Mouse (Mus musculus) midbrain, embryonic 16.5 days (tissue): ENCODE results near the gene Slc16a5. TPM values are rescaled to one million over a fixed set of nuclear protein-coding genes. Genes with fewer than 3 reads are reported as not detected.
A peak's percentile ranks its signal among the peaks of the same experiment; 100 is the strongest.

Experiments
- ATAC-seq: fragments of 200-750 bp; cut with Nextera tagmentation; 2 replicates; pipeline ENCODE4 v1.8.0; 2017; ENCODE audit warnings: moderate TSS enrichment
- H3K27ac ChIP-seq: fragments of 300-500 bp; sonication (generic); 2 replicates; pipeline ENCODE4 v1.5.1; 2014; ENCODE audit warnings: mild to moderate bottlenecking, low read length, mixed read lengths
- H3K27me3 ChIP-seq: fragments of 300-500 bp; sonication (generic); 2 replicates; pipeline ENCODE4 v1.6.1; 2014; ENCODE audit warnings: low read depth, low read length, mixed read lengths; ENCODE audit not compliant: control insufficient read depth, insufficient read depth
- H3K36me3 ChIP-seq: fragments of 300-500 bp; sonication (generic); 2 replicates; pipeline ENCODE4 v1.6.1; 2014; ENCODE audit warnings: mild to moderate bottlenecking, low read length, moderate library complexity, mixed read lengths; ENCODE audit not compliant: control insufficient read depth, insufficient read depth
- H3K4me1 ChIP-seq: fragments of 300-500 bp; sonication (generic); 2 replicates; pipeline ENCODE4 v1.6.1; 2014; ENCODE audit warnings: mild to moderate bottlenecking, low read length, mixed read lengths; ENCODE audit not compliant: control insufficient read depth, insufficient read depth
- H3K4me2 ChIP-seq: fragments of 300-500 bp; sonication (generic); 2 replicates; pipeline ENCODE4 v1.6.1; 2014; ENCODE audit warnings: mild to moderate bottlenecking, low read length, mixed read lengths
- H3K4me3 ChIP-seq: fragments of 300-500 bp; sonication (generic); 2 replicates; pipeline ENCODE4 v1.5.1; 2014; ENCODE audit warnings: low read depth, mild to moderate bottlenecking, low read length, moderate library complexity, mixed read lengths
- H3K9ac ChIP-seq: fragments of 300-500 bp; sonication (generic); 2 replicates; pipeline ENCODE4 v1.6.1; 2014; ENCODE audit warnings: low read depth, low read length, mixed read lengths
- H3K9me3 ChIP-seq: fragments of 300-500 bp; sonication (generic); replicated peaks from 2 replicates; pipeline ENCODE4 v1.6.1; 2014; ENCODE audit warnings: mild to moderate bottlenecking, low read length, mixed read lengths; ENCODE audit not compliant: control insufficient read depth, poor library complexity, severe bottlenecking
- WGBS: fragments of 180-500 bp; shearing (Covaris S2); extraction: QIAGEN DNeasy Blood & Tissue Kit; methylation state at CpG from one replicate; pipeline ENCODE4 v1.1.7; 2014; 5-methylcytosine and 5-hydroxymethylcytosine counted together
- polyA plus RNA-seq: library from polyadenylated mRNA; unstranded; fragments of >200 nt; fragmentation: Nextera tagmentation; extraction: Ambion mirVana; gene quantifications from 2 replicates; pipeline ENCODE4 v1.2.1, GENCODE M21; 2015

The Slc16a5 gene
- polyA plus RNA-seq, 1 experiment from 2014 or later, result 0.19 TPM

DNA sequence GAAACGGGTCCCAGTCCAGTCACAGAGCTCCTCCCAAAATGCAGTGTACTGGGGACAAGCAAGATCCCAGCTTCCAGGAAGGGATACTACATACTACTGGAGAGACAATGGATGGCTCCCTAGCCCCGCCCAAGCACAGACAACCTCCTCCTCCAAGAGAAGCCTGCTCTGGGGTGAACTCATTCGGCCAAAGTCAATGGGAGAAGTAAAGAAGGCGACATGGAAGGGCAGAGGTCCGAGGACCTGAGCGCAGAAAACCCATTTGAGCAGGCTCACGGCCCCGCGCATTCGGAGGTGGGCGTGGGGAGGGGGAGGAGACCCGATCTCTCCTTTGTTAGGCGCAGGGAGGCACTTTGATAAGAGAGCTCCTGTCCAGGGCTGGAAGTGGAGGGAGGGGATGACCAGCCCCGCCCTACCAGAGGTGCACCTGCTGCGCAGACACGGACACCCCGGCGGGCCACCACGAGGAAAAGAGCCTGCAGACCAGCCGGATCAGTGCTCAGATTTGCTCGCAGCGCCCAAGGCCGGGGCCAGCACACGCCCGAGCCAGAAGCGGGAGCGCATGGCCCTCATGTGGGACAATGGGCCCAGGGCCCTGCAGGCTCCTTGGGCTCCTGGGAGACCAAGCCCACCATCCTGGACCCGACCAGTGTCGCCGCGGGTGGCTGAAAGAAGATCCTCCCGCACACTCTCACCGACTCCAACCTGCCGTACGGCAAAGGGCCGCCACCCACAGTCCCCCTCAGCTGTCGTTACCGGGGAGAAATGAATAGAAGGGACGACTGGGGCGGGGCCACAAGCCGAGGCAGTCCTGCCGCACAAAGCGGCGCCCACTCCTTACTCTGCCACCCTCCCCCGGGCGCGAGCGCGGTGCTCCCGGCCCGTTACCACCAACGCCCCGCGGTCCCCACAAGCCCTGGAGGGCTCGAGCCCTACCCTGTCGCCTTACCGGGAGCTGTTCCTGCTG, 51.3 kb downstream of the Slc16a5 start:
- Histone ChIP-seq H3K27me3 (no peaks in the 10 kb centered on the region), H3K4me1 (peaks cover 23% of the 10 kb centered on the region), H3K36me3 (no peaks in the 10 kb centered on the region), H3K4me2 (peak overlapping the region; percentile 89), H3K9me3 (no peaks in the 10 kb centered on the region), H3K4me3 (peak overlapping the region; percentile 97), H3K27ac (peak overlapping the region; percentile 94), H3K9ac (peak overlapping the region; percentile 99)
- peak; percentile 62 for ATAC-seq
- under 1% methylated on average over 57 of the region's 57 CpGs for WGBS

DNA sequence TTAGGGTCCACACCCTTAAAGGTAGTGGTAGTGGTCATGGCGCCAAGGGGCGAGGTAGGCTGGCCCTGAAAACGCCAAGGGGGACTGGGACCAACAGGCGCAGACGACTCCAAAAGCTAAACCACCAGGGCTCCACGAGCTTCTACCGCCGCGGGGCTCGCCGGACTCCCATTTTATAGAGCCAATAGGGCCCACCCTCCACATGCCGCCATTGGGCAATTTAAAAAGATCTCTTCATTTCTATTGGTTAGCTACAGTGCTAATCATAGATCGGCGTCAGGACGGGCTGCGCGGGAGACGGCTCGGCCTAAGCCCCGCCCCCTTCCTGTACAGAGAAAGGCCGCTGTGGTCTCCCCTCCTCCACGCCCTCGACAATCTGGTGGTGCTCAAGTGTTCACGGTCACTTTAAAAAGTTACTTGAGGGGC, 52.0 kb downstream of the Slc16a5 start, which contains the start of gene Jpt1:
Gene Jpt1 (minus strand): TSS at position 150 of the 426 bp plus-strand sequence.
- H3K27ac ChIP-seq, result peak within 1 kb of the TSS; percentile 94
- H3K27me3 ChIP-seq, result no peaks in the 10 kb centered on the region
- H3K4me1 ChIP-seq, result peaks cover 21% of the 10 kb centered on the region
- peak within 1 kb of the TSS; percentile 99 for H3K9ac ChIP-seq
- peak; percentile 95 for ATAC-seq
- no peaks in the 10 kb centered on the region for H3K36me3 ChIP-seq
- WGBS, result 0% methylated on average over 24 of the region's 24 CpGs
- peak within 1 kb of the TSS; percentile 89 for H3K4me2 ChIP-seq
- H3K9me3 ChIP-seq, result no peaks in the 10 kb centered on the region
- peak within 1 kb of the TSS; percentile 97 for H3K4me3 ChIP-seq

DNA sequence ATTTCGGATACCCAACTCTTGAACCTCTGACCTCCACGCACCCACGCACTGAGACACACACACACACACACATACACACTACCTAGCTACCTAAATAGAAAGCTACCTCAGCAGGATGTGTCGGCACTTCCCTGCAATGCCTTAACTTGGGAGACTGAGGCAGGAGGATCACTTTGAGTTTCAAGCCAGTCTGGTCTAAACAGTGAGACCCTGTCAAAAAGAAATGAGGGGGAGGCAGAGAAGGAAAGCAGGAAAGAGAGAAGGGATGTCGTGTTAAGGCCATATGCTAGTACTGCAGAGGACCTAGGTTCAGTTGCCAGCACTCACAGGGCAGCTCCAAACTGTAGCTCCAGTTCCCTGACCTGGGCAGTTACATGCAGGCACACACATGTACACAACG, 52.7 kb downstream of the Slc16a5 start:
- Histone ChIP-seq H3K4me1 (peaks cover 17% of the 10 kb centered on the region), H3K9me3 (no peaks in the 10 kb centered on the region), H3K9ac (no peak overlapping the region), H3K27me3 (no peaks in the 10 kb centered on the region), H3K4me2 (no peak overlapping the region), H3K36me3 (no peaks in the 10 kb centered on the region), H3K27ac (no peak overlapping the region), H3K4me3 (no peak overlapping the region)
- ATAC-seq, result no peak
- WGBS, result 73% methylated on average over 6 of the region's 6 CpGs

DNA sequence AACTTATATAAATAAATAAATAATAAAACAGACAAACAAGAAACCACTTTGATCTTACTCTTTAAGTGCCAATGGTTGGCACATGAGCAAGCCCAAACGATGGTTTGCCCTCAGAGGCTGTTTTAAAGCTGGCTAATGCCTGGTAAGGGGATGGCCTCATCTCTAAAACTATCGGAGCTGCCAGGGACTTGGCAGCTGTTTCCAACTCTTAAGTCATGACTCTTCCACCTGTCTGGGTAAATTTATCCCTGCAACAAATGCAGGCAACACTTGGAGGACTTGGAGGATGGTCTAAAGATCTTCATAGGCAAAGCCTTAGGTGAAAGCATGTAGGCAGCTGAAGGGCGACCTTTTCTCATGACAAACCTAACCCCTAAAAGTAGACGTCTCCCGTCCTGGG, 54.7 kb downstream of the Slc16a5 start:
- ATAC-seq, result no peak
- Histone ChIP-seq H3K4me2 (no peak overlapping the region), H3K27ac (no peak overlapping the region), H3K36me3 (no peaks in the 10 kb centered on the region), H3K27me3 (no peaks in the 10 kb centered on the region), H3K9ac (no peak overlapping the region), H3K4me1 (no peaks in the 10 kb centered on the region), H3K9me3 (no peaks in the 10 kb centered on the region), H3K4me3 (no peak overlapping the region)
- WGBS, result 89% methylated on average over 5 of the region's 5 CpGs

DNA sequence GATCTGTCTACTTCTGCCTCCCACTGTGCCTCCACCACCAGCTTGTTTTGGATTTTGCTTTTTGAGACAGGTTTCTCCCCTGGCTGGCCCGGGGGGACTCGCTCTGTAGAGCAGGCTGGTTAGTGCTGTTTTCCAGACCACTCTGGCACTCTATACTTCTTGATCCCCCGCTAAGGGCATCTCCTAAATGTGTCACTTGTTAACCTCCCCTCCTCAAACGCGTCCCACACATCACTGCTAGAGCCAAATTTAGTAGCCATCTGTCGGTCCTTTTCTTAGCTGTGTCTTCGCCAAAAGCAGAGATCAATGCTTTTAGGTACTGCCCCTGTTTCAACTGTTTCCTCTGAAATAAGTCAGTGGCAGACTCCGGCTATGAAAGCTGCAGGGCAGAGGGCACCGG, 56.4 kb downstream of the Slc16a5 start:
- WGBS, result 81% methylated on average over 9 of the region's 9 CpGs
- ATAC-seq, result no peak
- Histone ChIP-seq H3K9me3 (no peaks in the 10 kb centered on the region), H3K4me1 (no peaks in the 10 kb centered on the region), H3K4me3 (no peak overlapping the region), H3K9ac (no peak overlapping the region), H3K4me2 (no peak overlapping the region), H3K36me3 (peaks cover 6% of the 10 kb centered on the region; the same call in 1 of the 2 replicates), H3K27me3 (no peaks in the 10 kb centered on the region), H3K27ac (no peak overlapping the region)

DNA sequence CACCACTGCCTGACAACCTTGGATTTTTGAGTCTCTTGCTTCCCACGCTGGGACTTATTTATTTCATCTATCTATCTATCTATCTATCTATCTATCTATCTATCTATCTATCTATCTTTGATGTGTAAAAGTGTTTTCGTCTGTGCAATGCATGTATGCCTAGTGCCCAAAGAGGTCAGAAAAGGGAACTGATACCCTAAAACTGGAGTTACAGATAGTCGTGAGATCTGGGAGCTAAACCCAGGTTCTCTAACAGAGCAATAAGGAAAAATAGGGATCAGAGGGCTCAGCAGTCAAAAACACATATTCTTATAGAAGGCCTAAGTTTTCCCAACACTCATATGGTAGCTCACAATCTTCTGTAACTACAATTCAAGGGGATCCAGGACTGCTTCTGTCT, 57.3 kb downstream of the Slc16a5 start:
- WGBS, result 91% methylated on average over 3 of the region's 3 CpGs
- Histone ChIP-seq H3K4me3 (no peak overlapping the region), H3K27me3 (no peaks in the 10 kb centered on the region), H3K4me1 (no peaks in the 10 kb centered on the region), H3K9me3 (no peaks in the 10 kb centered on the region), H3K4me2 (no peak overlapping the region), H3K36me3 (peaks cover 9% of the 10 kb centered on the region), H3K9ac (no peak overlapping the region), H3K27ac (no peak overlapping the region)
- no peak for ATAC-seq

DNA sequence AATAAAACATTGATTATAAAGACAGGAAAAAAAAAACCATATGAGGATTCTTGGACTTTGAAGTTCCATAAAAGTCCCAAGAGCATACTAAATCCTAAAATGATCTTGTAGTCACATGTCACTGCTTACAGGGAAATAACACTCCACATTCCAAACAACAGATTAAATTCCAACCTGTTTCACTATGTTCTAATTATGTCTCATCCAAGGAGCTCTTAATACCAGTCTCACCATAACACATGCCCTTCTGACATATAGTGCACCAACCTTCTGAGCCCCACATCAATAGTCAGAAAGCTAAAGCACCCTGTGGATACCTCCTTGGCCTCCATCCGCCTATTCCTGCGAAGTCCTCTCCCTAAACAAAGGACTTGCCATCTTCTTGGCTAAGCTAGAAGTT, 57.9 kb downstream of the Slc16a5 start:
- H3K36me3 ChIP-seq, result peaks cover 15% of the 10 kb centered on the region
- H3K4me1 ChIP-seq, result no peaks in the 10 kb centered on the region
- 47% methylated on average over 2 of the region's 2 CpGs for WGBS
- H3K9me3 ChIP-seq, result no peaks in the 10 kb centered on the region
- H3K4me3 ChIP-seq, result no peak overlapping the region
- no peak overlapping the region for H3K4me2 ChIP-seq
- ATAC-seq, result no peak
- H3K9ac ChIP-seq, result no peak overlapping the region
- H3K27me3 ChIP-seq, result no peaks in the 10 kb centered on the region
- H3K27ac ChIP-seq, result no peak overlapping the region

DNA sequence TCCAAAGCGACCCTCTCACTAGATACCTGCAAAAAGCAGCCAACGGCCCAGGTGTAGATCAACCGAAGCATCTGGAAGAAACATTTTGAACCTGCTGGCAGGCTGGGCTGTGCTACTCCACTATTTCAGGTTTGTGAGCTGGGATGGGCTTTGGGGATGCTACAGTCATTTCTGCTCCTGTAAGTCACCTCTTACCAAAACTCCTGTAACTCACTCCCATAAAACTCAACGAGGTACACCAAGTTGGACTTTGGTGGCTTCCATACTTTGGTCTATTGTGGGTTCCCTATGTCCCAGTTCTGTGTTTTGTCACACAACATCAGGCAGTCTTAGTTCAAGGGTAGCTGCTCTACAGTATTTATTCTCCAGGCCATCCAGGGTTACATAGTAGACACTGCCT, 58.8 kb downstream of the Slc16a5 start:
- ATAC-seq, result no peak
- no peaks in the 10 kb centered on the region for H3K4me1 ChIP-seq
- no peaks in the 10 kb centered on the region for H3K27me3 ChIP-seq
- peaks cover 17% of the 10 kb centered on the region for H3K36me3 ChIP-seq
- H3K27ac ChIP-seq, result no peak overlapping the region
- WGBS, result 93% methylated on average over 4 of the region's 4 CpGs
- no peak overlapping the region for H3K4me3 ChIP-seq
- no peaks in the 10 kb centered on the region for H3K9me3 ChIP-seq
- H3K4me2 ChIP-seq, result no peak overlapping the region
- no peak overlapping the region for H3K9ac ChIP-seq

DNA sequence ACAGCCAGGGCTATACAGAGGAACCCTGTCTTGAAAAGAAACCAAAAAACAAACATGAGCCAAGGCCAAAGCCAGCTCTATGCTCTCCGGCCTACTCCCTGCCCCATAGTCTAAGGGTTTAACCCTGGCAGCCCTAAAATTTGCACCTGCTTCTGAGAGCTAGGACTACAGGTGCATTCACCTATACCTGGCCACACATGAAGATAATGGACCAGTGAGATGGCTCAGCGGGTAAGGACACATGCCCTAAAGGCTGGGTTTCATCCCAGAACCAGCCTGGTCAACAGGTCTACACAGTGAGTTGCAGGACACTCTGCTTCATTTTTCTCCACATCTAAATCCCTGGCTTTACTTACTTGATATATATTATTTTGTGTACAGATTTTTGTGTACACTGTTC, 60.0 kb downstream of the Slc16a5 start:
- Histone ChIP-seq H3K4me3 (no peak overlapping the region), H3K9me3 (no peaks in the 10 kb centered on the region), H3K27me3 (no peaks in the 10 kb centered on the region), H3K4me2 (no peak overlapping the region), H3K27ac (no peak overlapping the region), H3K4me1 (no peaks in the 10 kb centered on the region), H3K9ac (no peak overlapping the region), H3K36me3 (peaks cover 26% of the 10 kb centered on the region)
- WGBS, result 96% methylated on average over 2 of the region's 2 CpGs
- no peak for ATAC-seq
